Mouse (Mus musculus) bone marrow, adult 2 months (tissue): ENCODE data around the gene Srp68.

Experiments used
- CTCF ChIP-seq: fragments of 200-500 bp; IDR thresholded peaks from 2 replicates; pipeline ENCODE4 v1.5.1; 2011; ENCODE audit warnings: low read length, control low read depth; ENCODE audit not compliant: control insufficient read depth, insufficient read depth
- POLR2A ChIP-seq: fragments of 200-500 bp; IDR thresholded peaks from 2 replicates; pipeline ENCODE4 v1.6.1; 2011; ENCODE audit warnings: low read depth, mild to moderate bottlenecking, control low read depth, low read length, borderline replicate concordance; ENCODE audit not compliant: control insufficient read depth

DNA sequence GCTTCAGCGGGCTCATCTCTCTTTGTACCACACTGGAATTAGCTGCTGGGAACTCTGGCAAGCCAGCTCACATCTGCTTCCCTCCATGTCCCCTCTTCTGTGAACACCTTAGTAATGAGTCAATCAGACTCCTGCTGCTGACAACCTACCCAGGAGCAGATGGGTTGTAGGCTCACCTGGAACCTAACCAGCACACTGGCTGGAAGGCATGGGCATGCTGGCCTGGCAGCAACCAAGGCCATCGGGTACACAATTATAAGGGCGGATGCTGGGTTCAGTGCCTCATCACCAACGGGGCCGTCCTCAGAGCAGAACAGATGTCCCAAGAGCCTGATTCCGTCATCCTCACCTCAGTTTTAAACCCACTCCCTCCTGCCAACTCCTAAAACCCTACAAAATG is 24.6 kb upstream of the Srp68 start:
- TF ChIP-seq CTCF (no peak), POLR2A (no peak)
